Mouse (Mus musculus): ENCODE results near the gene Rere. TPM values are rescaled to one million over a fixed set of nuclear protein-coding genes. Genes with fewer than 3 reads are reported as not detected.
"Not testable (repeated sequence)": the region's sequence is repeated elsewhere in the genome, so short reads cannot be mapped to it uniquely, and the experiment has no call there.

The Rere gene
- total RNA-seq, 2 experiments from 2014 or later: 89.9 to 102 TPM

DNA sequence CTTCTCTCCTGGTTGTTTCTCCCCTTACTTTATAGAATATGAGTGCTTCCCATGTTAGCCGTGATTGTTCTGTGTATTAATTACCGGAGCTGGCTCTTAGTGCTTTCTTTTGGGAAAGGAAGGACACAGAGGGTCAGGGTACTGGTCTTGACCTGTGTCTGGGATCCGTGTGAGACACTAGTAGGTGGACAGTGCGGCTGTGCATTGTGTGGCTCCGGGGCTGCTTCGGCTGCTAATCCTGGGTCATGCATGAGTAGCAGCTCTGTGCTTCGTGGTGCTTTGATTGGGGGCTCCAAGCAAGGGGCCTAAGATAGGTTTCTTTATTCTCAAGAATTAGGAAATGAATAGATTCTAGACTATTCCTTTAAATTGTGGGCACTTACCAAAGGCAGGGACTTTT is 175.0 kb downstream of the Rere start:
- no peak for DNase-seq (ENCODE audit: low spot score in 2 of 2)

DNA sequence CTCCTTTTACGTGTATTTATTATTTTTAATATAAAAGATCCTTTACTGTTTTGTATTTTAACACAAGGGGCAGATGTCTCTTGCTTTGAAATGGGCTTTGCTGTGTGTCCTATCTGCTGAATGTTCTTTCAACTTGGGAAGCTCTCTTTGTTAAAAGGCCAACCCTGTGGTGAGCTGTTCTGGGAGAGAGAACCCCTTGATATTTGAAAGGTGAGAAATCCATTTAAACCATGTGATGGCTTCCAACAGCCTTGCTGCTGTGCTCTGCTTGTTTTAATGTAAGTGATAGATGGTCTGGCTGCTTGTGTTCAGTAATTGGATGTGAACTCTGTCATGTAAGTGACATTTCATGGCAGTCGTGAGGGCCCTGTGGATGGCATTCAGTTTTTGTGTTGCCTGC is 175.4 kb downstream of the Rere start:
- DNase-seq (ENCODE audit: low spot score in 2 of 2): no peak

DNA sequence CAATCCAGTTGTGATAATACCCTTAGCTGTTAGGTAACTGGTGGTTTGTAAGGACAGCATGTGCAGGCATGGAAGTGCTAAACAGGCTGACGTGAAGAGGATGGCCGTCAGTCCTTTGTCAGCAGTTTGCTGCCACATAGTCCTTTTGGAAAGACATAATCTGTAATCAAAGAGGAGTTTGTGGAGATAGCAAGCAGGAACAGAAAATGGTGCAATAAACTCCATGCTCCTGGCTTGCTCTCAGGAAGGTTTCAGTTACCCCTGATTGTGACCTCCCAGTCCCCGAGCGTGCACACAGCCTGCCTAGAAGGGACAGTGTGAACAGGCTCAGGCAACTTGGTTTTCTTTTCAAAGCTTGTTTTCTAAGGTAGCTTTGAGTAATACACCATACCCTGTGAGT is 175.9 kb downstream of the Rere start:
- DNase-seq (ENCODE audit: low spot score in 2 of 2): no peak

DNA sequence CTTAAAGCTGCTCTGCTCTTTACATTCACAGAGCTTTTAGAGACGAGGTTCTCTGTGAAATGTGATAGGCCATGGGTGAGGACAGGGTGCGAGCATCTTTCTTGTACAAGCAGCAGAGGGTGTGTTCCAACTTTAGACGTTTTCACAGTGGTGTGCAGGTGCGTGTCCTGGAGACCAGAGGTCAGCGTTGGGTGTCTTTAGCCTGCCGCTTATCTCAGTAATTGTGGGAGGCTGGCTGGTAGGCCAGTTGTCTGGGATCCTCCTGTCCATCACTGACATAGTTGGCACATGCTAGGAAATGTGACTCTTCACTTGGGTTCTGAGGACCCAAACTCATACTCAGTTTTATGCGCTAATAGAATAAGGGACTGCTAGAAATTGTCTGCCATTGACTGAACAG is 176.3 kb downstream of the Rere start:
- DNase-seq (ENCODE audit: low spot score in 2 of 2): no peak

DNA sequence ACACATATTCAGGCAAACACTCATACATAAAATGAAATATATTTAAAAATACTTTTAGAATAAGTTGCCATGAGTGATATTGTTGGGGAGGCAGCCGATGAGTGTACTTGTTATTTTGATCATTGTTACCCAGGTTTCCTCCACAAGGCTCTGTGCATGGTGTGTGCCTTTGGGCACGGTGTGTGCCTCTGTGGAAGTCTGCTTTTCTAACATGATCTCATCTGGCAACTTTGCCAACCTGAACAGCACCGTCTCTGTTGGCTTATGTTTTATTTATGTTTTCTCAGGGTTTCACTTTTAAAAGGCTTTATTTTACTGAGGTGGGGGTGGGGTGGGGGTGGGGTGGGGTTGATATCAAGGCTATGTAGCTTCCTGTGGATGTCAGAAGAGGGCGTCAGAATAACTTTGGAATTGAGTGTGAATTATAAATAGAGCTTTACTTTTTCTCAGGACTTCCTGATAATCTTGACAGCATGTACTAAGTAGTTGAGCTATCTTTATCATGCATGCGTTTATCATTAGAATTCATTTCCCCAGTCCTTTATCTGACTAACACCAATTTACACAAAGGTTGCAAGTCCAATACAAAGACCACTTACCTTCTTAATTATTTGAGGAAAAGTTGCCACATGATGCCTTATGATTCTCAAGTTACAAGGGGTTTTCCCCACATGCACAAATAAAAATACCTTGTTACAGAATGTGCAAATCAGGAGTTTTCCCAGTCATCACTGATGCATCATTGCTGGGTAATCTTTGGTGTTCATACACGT is 177.8 kb downstream of the Rere start:
- DNase-seq (ENCODE audit: low spot score in 2 of 2): no peak

DNA sequence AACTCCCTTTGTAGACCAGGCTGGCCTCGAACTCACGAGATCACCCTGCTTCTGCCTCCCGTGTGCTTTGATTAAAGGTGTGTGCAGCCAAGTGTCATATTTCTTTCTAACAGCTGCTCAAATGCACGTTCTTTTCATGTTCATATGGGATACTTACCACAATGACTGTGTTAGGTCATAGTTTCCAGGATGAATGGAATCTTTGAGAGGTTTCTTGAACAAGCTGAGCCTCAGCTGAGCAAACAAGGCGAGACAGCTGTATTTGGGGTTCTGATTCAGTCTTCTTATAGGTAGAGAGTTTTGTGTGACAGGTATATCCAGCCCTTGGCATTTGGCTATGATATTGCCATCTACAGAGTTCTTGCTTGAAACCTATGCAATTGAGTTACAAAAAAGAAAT is 179.0 kb downstream of the Rere start:
- DNase-seq (ENCODE audit: low spot score in 2 of 2): no peak

DNA sequence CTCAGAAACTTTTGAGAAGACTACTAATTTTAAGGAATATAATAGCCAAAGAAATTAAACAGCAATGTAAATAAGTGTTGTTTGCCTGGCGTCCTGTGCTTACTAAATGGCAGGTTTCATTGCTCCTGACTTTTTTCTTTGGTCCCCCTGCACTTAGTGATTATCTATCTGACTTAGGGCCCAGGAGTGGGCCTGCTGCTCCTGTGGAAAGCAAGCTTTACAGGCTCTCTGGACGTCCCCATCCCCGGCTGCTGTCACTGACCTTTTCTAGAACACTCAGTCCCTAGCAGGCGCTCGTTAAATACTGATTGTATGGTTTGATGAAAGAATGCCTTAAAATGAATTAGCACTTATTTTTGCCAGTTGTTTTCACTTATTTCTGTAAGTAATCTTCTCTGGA is 179.6 kb downstream of the Rere start:
- no peak for DNase-seq (ENCODE audit: low spot score in 2 of 2)

DNA sequence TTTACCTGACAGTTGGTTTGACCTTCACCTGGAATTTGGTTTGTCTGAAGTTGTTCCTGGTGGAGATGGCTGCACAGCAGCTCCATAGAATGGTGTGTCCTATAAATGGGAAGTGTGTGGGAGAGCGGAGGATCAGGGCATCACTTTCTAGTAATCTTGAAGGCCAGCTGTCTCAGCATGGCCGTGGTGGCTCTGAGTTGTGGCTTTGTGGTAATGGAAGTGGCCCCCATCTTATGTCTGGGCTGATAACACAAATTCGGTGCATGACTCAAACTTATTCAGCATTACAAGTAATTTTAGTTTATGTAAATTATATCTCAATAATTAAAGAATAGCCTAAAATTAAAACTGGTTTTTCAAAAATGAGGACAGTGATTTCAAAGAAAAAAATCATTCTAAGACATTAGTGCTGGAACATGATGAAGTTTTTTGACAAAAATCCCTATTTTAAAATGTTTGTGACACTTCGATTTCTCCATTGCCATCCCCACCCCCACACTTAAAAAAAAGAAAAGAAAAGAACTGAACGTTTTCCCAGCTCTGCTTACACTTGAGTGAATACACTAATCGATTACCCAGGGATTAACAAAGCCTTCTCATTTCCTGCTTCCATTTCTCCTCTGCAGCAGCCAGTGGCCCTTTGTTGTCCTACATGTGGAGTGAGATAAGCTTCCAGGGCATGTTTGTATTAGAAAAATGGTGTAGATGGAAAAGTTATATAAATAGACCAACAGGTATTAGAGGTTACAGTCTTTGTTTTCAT is 180.2 kb downstream of the Rere start:
- DNase-seq (ENCODE audit: low spot score in 2 of 2): no peak

DNA sequence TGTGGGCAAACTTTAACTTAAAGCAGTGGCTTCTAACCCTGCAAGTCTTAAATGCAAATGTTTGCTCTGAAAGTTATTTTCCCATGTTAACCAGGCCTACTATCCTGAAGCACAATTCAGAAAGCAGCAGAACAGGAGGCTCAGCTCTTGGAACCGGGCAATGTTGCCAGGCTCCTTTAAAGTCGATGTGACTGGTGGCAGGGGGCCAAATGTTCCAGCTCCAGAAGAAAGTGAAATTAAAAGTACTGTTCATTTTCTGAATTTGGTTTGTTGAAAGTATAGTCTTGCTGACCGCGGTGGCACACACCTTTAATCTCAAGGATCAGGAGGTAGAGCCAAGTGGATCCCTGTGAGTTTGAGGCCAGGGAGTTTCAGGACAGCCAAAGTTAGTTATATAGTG is 180.9 kb downstream of the Rere start:
- peak; percentile 60 to 61 for DNase-seq (ENCODE audit: low spot score in 2 of 2)

DNA sequence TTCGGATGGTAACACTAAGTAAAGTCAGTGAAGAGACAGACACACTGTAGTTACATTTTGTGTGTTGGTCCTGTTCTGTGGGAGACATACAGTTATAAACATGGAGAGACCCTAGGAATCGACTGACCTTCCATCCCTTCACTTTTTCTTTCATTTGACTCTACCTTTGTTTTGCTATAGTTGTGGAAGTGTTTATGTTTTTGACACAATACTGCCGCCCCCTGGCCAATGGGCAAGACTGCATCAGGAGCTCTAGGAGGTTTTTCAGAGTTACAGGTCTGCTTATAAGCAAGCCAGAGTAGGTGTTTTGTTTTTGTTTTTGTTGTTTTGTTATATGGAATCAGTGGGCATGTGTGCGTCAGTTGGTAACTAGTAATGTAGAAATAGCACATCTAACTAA is 184.3 kb downstream of the Rere start:
- DNase-seq (ENCODE audit: low spot score in 2 of 2): peak; percentile 63 to 72

DNA sequence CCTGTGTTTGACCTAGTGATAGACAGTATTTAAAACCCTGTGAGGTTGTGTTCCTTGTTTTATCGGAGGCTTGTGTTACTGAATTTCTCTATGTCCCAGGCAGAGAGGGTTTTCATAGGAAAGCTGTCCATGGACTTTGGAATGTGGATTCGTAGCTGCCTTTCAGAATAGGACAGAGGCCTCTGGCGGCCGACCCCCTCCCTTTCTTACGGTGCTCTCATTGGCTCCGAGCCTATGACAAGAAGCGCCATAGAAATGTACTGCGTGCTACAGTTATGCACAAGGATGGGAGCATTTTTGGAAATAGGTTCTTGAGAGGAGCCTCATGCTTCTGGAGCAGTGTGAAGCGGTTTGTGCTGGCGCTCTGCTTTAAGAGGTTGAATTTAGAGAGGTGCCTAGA is 187.8 kb downstream of the Rere start:
- DNase-seq (ENCODE audit: low spot score in 2 of 2): no peak

DNA sequence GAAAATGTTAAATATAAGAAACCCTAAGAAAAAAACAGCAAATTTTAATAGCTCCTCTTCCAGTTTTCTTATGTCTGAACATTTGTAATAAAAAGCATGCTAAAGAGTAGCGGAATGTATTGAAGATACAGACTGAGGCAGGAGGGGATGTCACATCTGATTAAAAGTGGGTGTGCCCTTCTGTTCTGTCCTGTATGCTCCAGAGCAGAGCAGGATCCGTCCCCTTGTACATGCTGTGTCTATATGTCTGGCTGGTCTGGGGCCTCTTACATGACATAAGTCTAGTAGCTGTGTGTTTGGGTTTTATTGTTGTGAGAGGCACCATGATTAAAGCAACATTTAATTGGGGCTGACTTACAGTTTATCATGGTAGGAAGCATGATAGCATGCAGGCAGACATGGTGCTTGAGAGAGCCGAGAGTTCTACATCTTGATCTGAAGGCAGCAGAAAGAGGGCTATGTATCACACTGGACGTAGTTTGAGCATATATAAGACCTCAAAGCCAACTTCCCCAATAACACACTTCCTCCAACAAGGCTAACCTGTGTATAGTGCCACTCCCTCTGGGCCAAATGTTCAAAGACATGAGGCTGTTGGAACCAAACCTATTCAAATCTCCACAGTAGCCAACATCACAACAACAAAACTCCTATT is 189.4 kb downstream of the Rere start:
- DNase-seq (ENCODE audit: low spot score in 2 of 2): no peak

DNA sequence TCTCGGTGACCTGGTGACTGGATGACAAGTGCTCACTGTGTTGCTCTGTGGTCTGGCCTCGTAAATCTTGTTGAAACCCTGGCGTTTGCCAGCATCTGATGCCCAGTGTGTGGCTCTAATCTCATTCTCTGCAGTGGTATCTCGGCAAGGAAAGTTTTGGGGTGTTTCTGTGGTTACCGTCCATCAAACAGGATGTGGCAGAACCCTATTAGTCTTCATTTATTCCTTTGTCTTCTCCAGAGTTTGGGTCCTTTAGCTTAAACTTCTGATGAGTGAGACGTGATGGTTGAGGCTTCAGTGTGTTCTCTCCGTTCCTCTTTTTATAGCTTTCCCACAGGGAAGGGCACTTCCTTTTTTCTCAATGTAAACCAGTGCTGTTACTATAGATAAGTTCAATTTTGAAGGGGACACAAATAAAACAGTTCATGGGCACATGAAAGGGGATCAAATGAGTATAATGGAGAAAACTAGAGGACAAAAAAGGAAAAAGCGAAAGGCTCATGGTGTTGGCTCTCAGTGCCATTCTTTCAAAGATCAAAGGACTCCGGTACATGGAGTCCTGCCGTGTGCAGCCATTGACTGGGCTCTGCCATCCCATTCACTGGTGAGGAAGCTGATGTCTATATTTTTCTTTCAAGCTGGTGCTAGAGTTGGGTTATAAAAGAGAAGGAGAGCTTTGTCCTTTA is 191.4 kb downstream of the Rere start:
- no peak for DNase-seq (ENCODE audit: low spot score in 2 of 2)

DNA sequence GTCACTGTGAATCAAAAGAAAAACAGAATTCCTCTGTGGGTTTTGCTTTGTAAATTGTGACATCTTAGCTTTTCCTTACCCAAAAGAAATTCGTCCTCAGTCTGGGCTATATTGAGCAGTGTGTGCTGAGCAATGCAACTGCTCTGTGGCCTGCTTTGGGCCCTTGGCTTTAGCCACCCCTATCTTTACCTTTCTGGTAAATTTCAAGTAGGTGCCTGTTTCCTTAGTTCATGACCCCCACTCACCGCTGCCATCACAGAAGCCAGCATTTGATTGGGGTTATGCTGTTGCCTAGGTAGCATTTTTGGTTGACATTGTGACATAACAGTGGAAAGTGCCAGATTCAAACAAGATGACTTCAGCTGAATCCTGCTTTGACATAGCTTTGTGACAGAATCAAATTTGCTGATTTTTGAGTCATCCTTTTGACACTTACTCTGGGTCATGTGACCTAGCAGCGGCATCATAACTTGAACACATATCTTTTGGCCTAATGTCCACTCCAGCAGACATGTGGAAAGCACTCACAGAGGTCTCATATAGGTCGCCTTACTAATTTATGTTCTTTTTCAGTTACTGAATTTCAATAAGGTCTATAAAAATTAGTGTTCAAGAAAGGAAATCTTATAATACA is 192.1 kb downstream of the Rere start:
- no peak for DNase-seq (ENCODE audit: low spot score in 2 of 2)

DNA sequence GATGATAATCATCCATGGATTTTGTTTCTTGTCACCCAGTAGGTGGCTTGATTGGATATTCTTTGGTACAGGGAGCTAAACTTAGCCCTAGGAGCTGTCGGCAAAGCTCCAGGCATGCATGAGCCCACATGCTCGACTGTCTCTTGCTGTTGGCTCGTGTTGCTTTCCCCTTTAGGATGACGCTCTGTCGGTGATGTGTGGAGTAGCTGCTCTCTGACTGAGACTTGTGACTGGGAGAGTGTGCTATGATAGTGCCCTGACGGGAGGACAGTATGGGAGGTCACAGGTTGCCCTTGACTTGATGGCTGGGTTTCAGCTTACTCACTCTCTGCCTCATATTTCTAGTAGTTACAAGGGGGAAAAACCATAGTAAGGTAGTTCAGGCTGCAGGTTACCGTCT is 192.6 kb downstream of the Rere start:
- peak; percentile 33 to 55 for DNase-seq (ENCODE audit: low spot score in 2 of 2)

DNA sequence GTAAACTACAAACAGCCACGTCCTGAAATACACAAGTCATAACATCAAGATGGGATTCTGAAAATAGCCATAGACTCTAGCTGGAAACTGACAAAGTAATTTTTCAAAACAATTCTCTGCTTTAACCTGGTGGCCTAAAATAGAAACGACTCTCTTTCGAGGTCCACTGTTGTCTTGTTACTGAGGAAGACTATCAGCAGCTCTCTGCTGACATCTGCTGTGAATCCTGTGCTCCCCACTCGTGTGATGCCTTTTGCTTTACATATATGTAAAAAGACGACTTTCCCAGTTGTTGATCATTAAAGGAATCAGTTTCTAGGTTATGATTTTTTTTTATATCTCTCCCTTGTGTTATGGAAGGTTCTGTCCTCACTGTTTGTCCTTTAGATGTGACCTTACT is 194.8 kb downstream of the Rere start:
- no peak for DNase-seq (ENCODE audit: low spot score in 2 of 2)

DNA sequence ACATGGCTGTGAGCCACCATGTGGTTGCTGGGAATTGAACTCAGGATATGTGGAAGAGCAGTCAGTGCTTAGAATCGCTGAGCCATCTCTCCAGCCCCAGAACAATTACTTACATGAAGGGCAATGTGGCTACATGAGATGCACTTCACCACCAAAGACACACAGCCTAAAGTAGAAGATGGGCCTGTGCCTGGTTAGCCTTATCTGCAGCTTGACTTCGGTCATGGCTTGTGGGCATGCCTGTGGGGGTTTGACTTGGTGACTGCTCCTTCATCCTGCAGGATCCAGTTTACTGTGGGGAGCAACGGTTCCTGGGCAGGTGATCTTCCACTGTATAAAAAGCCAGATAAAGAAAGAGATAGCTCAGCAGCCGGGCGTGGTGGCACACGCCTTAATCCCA is 196.6 kb downstream of the Rere start:
- no peak for DNase-seq (ENCODE audit: low spot score in 2 of 2)

DNA sequence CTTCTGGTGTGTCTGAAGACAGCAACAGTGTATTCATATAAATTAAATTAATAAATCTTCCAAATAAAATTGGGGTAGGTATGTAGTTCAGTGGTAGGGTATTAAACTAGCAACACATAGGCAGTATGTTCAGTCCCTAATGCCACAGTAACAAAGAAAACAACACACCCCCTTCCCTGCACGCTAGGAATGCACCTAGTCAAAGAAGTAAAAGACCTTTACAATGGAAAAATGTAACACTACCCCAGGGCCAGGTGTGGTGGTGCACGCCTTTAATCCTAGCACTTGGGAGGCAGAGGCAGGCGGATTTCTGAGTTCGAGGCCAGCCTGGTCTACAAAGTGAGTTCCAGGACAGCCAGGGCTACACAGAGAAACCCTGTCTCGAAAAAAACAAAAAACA is 201.6 kb downstream of the Rere start:
- not testable (repeated sequence) for DNase-seq (ENCODE audit: low spot score in 2 of 2)

DNA sequence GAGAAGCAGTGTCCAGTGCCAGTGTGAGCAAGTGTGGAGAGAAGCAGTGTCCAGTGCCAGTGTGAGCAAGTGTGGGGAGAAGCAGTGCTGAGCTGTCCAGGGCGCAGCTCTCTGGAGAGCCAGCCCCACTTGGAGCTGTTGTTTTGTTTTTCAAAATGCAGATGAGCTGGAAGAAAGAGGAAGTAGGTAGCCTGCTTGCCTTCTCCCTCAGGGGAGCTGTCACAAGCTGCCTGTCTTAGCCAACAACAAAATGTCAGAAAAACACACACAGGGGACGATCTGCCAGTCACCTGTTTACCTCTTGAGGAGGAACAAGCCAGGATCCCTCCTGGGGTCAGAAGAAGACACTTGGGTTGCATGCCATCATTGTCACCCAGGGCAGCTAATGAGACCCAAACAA is 204.7 kb downstream of the Rere start:
- no peak for DNase-seq (ENCODE audit: low spot score in 2 of 2)

DNA sequence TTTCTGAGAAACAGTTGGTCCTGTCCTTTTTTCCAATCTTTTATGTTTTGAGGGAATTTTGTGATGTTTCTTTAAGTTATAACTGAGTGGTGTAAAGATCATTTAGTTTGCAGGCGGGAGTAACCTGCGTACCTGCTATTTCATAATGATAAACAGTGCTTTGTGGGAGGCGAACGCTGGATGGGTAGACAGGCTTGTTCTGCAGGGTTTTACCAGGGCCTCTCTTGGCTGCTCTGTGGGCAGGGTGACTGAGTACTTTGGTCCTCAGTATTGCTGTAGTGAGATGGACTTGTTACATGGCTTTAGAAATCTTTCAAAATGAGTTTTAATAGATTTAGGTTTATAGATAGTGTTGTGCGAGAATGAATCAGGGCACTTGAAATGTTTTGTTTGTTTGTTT is 205.7 kb downstream of the Rere start:
- DNase-seq (ENCODE audit: low spot score in 2 of 2): no peak

DNA sequence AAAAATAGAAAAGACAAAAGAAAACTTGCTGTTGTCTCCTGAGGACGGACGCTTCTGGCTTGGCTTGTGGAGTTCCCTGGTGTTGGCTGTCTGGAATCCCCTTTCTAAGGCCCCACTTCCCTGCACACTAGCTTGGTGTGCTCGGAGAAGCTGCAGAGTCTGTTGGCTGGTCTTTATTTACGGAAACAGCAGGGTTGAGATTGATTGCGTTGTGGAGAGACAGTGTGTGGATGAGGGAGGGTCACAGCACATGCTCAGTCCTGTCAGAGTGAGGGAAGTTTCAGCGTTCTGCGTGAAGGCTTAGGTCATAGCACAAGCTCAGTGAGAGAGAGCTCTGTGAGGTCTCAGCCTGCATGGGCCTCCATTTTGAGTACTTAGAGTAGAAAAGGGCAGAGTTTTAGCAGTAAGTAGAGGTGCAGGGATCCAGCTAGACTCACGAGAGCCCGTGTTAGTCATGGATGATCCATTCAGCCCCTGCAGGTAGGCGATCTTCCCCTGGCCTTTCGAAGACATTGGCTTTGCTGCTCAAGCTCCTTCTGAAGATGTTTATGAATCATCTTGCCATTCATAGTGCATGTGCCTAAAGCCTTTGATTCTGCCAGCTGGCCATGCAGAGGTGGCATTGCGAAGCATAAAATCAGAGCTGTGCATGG is 206.8 kb downstream of the Rere start:
- DNase-seq (ENCODE audit: low spot score in 2 of 2): peak; percentile 67 to 74

Measured in left cerebral cortex, adult 18-20 months (tissue).